Mouse (Mus musculus): ENCODE results near the gene Il17d.
A peak's percentile ranks its signal among the peaks of the same experiment; 100 is the strongest.

Il17d gene

GRCm38 (mm10) chr14:57524671-57525387 lies at the start of gene Il17d:
Il17d (plus strand) TSS chr14:57524777.
- peak; percentile 45 to 74 for DNase-seq (ENCODE audit: inconsistent age in 2 of 2, low spot score in 1 of 2)

- no peak for DNase-seq (ENCODE audit: inconsistent age in 2 of 2, low spot score in 1 of 2)
These were observed 49.5 kb upstream of the Il17d start for GRCm38 (mm10) chr14:57475057-57475456.

- no peak for DNase-seq (ENCODE audit: inconsistent age in 2 of 2, low spot score in 1 of 2)
These were observed 42.3 kb upstream of the Il17d start for GRCm38 (mm10) chr14:57482262-57482661.

- DNase-seq (ENCODE audit: inconsistent age in 2 of 2, low spot score in 1 of 2) = no peak
These were observed 40.4 kb upstream of the Il17d start for GRCm38 (mm10) chr14:57484183-57484582.

GRCm38 (mm10) chr14:57489696-57490095 lies 34.9 kb upstream of the Il17d start:
- DNase-seq (ENCODE audit: inconsistent age in 2 of 2, low spot score in 1 of 2) = no peak

GRCm38 (mm10) chr14:57493840-57494239 lies 30.7 kb upstream of the Il17d start:
- DNase-seq (ENCODE audit: inconsistent age in 2 of 2, low spot score in 1 of 2) = no peak

- DNase-seq (ENCODE audit: inconsistent age in 2 of 2, low spot score in 1 of 2) = no peak
These were observed 20.8 kb upstream of the Il17d start for GRCm38 (mm10) chr14:57503729-57504128.

GRCm38 (mm10) chr14:57509554-57509953 lies 15.0 kb upstream of the Il17d start:
- DNase-seq (ENCODE audit: inconsistent age in 2 of 2, low spot score in 1 of 2) = no peak

GRCm38 (mm10) chr14:57515156-57515762 lies 9.3 kb upstream of the Il17d start:
- no peak for DNase-seq (ENCODE audit: inconsistent age in 2 of 2, low spot score in 1 of 2)

GRCm38 (mm10) chr14:57517001-57517400 lies 7.6 kb upstream of the Il17d start:
- no peak for DNase-seq (ENCODE audit: inconsistent age in 2 of 2, low spot score in 1 of 2)

- no peak for DNase-seq (ENCODE audit: inconsistent age in 2 of 2, low spot score in 1 of 2)
These were observed 815 bp upstream of the Il17d start for GRCm38 (mm10) chr14:57523762-57524161.

GRCm38 (mm10) chr14:57525388-57526049 lies 942 bp downstream of the Il17d start:
- peak; percentile 79 to 92 for DNase-seq (ENCODE audit: inconsistent age in 2 of 2, low spot score in 1 of 2)

GRCm38 (mm10) chr14:57526050-57526623 lies 1.6 kb downstream of the Il17d start:
- no peak for DNase-seq (ENCODE audit: inconsistent age in 2 of 2, low spot score in 1 of 2)

- DNase-seq (ENCODE audit: inconsistent age in 2 of 2, low spot score in 1 of 2) = no peak
These were observed 2.5 kb downstream of the Il17d start for GRCm38 (mm10) chr14:57527122-57527521.

- no peak for DNase-seq (ENCODE audit: inconsistent age in 2 of 2, low spot score in 1 of 2)
These were observed 3.0 kb downstream of the Il17d start for GRCm38 (mm10) chr14:57527598-57527997.

- DNase-seq (ENCODE audit: inconsistent age in 2 of 2, low spot score in 1 of 2) = peak; percentile 87 to 92
These were observed 4.7 kb downstream of the Il17d start for GRCm38 (mm10) chr14:57529086-57529785.

- DNase-seq (ENCODE audit: inconsistent age in 2 of 2, low spot score in 1 of 2) = no peak
These were observed 5.4 kb downstream of the Il17d start for GRCm38 (mm10) chr14:57529786-57530515.

GRCm38 (mm10) chr14:57532577-57532976 lies 8.0 kb downstream of the Il17d start:
- DNase-seq (ENCODE audit: inconsistent age in 2 of 2, low spot score in 1 of 2) = no peak

- DNase-seq (ENCODE audit: inconsistent age in 2 of 2, low spot score in 1 of 2) = peak; percentile 55 to 83
These were observed 8.6 kb downstream of the Il17d start for GRCm38 (mm10) chr14:57533214-57533613.

- DNase-seq (ENCODE audit: inconsistent age in 2 of 2, low spot score in 1 of 2) = no peak
These were observed 9.3 kb downstream of the Il17d start for GRCm38 (mm10) chr14:57533841-57534240.

All from adrenal gland, adult (tissue).